Mouse (Mus musculus) gastrocnemius, adult 2 months (tissue): ENCODE measurements around the gene Hes3. TPM values are rescaled to one million over a fixed set of nuclear protein-coding genes. Genes with fewer than 3 reads are reported as not detected.

ENCODE experiments used
- DNase-seq: peaks from one replicate; pipeline ENCODE4 v3.0.0; 2022
- H3K27ac ChIP-seq: fragments of 200-600 bp; 2 replicates; pipeline ENCODE4 v1.8.1; 2022; ENCODE audit warnings: mild to moderate bottlenecking
- H3K4me3 ChIP-seq: fragments of 200-600 bp; 2 replicates; pipeline ENCODE4 v1.8.1; 2022; ENCODE audit warnings: mild to moderate bottlenecking, moderate library complexity
- CTCF ChIP-seq: fragments of 200-600 bp; IDR thresholded peaks from 2 replicates; pipeline ENCODE4 v1.8.1; 2022; ENCODE audit warnings: antibody characterized with exemption, mild to moderate bottlenecking, moderate library complexity
- intact Hi-C: fragments of 180-260 bp; cut with DNase I; formaldehyde crosslinking; loops from one replicate; pipeline ENCODE4 v1.15.1; 2025
- total RNA-seq, 2 experiments: library from RNA; stranded (reverse); gene quantifications; 2 replicates each; pipeline ENCODE4 v1.2.3; 2021

The Hes3 gene
- total RNA-seq, 2 experiments from 2014 or later: not detected

DNA sequence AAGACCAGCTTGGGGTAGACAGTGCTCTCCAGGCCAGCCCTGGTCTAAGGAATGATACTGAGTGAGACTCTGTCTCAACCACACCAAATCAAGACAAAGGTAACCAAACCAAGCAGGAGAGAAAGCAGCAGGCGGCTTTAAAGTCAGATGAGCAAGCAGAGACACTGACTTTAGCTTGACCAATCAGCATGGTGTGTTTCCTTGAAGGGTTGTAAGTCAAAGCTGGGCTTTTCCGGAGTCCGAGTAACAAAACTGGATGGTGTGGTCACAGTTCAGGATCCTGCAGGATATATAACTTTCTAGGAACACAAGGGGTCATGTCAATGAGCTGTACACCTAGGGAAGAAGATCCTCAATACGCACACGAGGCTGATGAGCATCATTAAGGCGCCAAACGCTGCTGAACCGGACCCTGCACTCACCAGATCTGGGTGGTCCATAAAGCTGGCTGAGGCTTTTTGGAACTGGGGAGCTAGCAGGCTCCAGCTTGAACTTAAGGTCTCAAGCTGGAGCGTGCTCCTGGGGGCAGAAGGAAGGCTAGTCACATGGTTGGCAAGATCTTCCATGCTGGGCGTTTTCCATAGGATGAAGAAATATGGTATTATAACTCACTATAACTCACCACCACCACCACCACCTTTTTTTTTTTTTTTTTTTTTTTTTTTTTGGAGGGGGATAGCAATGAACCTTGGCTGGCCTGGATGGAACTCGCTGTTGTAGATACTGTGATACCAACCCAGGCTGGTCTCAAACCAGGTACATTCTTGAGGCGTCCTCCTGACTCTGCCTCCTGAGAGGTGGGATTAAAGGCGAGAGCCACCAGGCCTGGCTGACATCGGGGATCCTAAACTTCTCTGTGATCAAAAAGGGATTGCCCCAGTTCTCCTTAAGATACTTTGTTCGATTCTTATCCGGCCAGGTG is 33.4 kb upstream of the Hes3 start:
- DNase-seq: peak; percentile 37
- intact Hi-C loops: loop anchor here (5.0 kb wide), 2 partner anchors 152 to 167 kb away; partner anchors contain the start of genes Kcnab2 and Nphp4
- no peak for TF ChIP-seq CTCF
- Histone ChIP-seq H3K27ac (peak overlapping the region; percentile 93), H3K4me3 (peak overlapping the region; percentile 99)

DNA sequence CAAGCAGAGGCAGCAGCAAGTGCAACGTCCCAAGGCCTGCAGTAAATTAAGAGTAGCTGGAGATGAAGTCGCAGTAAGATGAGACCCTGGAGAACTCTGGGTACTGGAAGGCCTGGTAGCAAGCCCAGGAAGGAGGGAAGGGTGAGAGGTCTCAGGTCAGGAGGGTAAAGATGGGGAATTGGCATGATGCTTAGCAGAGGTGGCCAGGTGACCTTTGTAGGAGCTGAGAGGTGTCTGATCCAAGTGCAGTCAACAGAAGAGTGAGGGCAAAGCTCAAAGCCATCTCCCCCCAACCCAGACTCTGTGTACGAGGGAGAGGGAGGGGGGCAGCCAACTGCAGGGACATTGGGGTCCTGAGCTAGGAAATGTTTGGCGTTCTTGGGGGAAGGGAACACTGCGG is 30.0 kb upstream of the Hes3 start:
- H3K4me3 ChIP-seq: no peak overlapping the region
- no peak for TF ChIP-seq CTCF
- intact Hi-C loops: no loop called here

DNA sequence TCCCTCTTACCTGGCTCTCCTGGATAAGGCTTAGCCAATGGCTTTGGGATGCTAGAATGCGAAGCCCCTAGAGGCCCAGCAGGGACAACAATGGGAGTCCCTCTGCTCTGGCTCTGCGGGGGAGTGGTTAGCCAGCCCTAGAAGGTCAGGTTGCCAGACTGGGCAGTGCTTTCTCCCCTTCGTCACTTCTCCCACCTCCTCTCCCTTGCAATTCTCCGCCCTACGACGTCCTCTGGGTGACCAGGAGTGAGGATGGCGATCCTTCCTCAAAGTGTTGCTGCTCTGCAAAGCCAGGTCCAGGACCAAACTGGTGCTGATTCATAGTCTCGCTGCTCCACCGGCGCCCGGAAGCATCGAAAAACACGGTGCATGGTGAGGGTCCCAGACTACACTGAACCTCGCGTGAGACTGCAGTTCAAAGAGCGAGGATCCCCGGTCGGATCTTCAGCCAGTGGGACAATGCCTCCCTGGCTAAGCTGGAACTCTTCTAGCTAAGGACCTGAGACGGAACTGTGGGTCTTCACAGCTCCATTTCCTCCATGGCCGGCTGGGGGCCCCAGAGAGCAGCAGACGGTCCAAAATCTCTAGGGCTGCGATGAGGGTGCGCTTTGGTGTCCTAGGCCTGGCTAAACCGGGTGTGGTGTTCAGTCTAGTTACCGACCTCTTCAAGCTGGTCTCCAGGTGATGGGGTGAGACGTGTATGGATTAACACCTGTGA is 27.2 kb upstream of the Hes3 start, which contains the start of gene Rnf207:
TSS of gene Rnf207 (minus strand) at position 477 of the 718 bp plus-strand sequence.
- intact Hi-C loops: no loop called here
- H3K4me3 ChIP-seq: peak within 1 kb of the TSS; percentile 69
- TF ChIP-seq CTCF: peak; percentile 71
- DNase-seq: peak; percentile 70
- peak within 1 kb of the TSS; percentile 59 for H3K27ac ChIP-seq

More for the DNA sequence above, 30.0 kb upstream of the Hes3 start:
- no peak overlapping the region for H3K27ac ChIP-seq
- no peak for DNase-seq

DNA sequence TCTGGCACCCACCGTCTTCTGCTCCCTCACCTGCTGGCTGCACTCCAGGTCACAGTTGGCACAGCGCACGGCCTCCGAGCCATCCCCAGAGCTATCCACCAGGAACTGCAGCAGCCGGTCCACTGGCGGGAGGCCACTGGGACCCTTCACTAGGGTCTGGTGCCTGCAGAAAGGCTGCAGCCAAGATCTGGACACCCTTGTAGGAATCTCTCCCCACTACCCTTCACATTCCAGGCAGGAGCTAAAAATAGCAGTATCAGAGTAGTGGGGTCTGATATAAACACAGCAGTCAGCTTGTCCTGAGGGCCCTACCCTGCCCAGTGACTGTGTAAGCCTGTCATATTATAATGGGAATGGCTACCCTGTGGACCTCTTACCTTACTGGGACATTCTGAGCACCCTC is 26.2 kb upstream of the Hes3 start:
- intact Hi-C loops: no loop called here
- Histone ChIP-seq H3K4me3 (no peak overlapping the region), H3K27ac (no peak overlapping the region)
- DNase-seq: no peak
- no peak for TF ChIP-seq CTCF

DNA sequence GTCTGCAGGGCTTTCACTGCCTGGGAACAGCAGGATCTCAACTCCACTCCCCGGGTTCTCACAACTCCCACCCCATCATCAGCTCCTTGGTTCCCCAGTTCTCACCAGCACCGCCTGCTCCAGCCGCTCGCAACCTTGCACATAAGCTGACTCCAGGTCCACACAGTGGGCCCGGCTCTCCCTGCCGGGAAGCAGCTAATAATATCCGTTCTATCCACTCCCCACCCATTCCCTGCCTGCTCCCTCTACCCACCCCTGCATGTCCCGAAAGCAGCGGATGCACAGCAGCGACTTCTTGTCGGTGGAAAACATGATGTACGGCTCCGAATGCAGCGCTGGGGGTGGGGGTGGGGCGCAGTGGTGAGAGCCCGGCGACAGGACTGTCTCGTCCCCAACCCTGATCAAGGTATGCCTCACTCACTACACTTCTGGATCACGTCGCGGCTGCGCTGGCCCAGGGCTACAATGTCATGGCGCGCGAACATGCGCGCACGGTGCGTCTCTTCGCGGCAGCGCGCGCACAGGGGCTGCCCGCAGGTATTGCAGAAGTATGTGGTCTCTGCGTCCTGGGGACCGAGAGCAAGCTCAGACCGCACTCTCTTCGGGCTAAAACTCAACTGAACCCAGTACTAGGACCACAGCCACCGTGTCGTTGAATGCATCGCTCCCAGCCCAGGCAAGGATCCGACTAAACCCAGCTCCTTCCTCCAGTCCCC is 24.2 kb upstream of the Hes3 start:
- DNase-seq: no peak
- intact Hi-C loops: no loop called here
- H3K27ac ChIP-seq: no peak overlapping the region
- TF ChIP-seq CTCF: no peak
- peak overlapping the region; percentile 30; the same call in 1 of the 2 replicates for H3K4me3 ChIP-seq

DNA sequence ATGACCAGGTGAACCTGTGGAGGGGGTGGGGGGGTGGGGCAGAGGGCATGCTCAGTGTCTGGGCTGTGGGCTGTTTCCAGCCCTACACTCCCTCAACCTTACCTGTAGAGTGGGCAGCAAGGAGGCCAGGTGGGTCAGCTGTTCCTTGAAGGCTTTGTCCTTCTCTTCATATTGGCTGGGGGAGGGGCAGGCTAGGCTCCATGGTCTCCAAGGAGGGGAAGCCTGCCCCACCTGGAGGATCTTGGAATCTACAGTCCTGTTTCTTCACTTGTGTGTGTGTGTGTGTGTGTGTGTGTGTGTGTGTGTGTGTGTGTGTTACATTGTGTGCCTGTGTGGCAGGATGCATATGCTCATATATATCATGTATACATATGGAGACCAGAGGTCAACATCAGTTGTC is 22.5 kb upstream of the Hes3 start:
- Histone ChIP-seq H3K4me3 (no peak overlapping the region), H3K27ac (no peak overlapping the region)
- no peak for DNase-seq
- peak; percentile 8; the same call in 1 of the 2 replicates for TF ChIP-seq CTCF
- intact Hi-C loops: no loop called here

DNA sequence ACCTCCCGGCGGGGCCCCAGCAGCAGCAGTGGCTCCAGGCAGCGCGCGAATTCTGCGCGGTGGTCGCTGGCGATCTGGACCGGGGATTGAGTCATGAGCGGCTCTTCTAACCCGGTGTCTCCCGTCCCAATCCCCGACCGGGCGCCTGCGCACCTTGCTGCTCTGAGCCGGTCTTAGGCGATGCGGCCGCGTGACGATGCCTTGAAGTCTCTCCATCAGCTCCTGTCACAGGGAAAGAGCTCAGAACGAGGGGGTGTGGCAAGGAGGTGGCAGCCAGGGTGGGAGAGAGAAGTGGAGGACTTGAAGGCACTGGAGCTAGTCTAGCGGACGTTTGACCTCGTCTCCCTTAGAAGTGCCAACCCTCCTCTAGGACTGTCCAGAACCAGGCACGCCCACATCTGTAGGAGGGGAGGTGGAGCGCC is 21.8 kb upstream of the Hes3 start:
- intact Hi-C loops: no loop called here
- Histone ChIP-seq H3K4me3 (peak overlapping the region; percentile 63), H3K27ac (no peak overlapping the region)
- DNase-seq: no peak
- TF ChIP-seq CTCF: no peak

DNA sequence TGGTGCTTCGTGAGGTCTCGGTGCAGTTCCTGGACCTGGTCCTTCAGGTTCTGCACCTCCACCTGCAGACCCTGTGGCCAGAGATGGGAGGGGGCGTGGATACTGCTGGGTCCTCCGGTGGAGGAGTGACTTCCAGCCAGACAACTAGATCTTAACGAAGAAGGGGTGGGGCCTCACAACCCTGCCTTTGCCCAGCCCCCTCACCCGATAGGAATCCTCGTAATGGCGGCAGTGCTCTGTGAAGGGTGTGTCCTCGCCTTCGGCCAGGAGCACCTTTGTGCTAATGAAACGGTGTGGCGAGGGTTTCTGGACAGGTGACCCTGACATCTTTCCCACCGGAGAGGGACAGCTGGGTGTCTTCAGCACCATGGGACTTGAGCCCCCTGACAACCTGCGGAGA is 20.7 kb upstream of the Hes3 start:
- Histone ChIP-seq H3K27ac (no peak overlapping the region), H3K4me3 (no peak overlapping the region)
- no peak for TF ChIP-seq CTCF
- intact Hi-C loops: no loop called here
- no peak for DNase-seq

DNA sequence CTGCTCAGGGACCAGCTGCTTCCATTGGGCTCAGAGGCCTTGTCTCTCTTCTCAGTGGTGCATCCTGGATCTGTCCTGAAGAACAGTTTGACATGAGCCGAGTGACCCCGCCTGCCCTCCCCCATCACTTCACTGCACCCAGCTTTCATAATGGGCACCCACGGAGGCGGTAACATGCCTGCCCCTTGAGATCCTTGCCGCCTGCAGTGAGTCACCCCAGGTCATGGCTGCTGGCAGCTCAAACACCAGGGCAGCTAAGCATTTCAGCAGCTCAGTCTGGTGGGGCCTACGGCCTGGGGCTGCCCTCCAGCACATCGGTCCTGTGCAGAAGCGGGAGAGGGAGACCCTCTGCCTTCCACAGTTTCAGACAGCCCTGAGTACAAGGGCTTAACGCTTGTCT is 16.1 kb upstream of the Hes3 start:
- intact Hi-C loops: no loop called here

DNA sequence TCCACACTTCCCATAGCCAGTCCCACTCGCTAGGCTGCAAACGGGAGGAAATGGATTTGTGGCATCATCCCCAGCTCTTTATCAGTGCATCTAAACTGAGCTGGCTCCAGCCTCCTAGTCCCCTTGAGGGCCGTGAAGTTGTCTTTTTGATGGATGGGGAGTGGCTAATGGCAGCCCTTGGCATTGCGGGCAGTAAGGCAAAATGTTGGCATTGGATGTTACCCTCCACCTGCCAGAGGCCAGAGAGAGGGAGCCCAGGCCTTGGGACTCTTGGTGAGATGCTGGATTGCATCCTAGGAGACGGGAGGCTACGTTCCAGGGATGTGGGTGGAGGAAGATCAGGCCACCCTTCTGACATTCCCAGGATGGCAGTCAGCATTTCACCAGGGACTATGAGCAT is 14.5 kb upstream of the Hes3 start:
- no peak for TF ChIP-seq CTCF
- DNase-seq: peak; percentile 10
- H3K27ac ChIP-seq: no peak overlapping the region
- no peak overlapping the region for H3K4me3 ChIP-seq
- intact Hi-C loops: no loop called here

More for the DNA sequence above, 16.1 kb upstream of the Hes3 start:
- no peak overlapping the region for H3K27ac ChIP-seq
- DNase-seq: peak; percentile 10
- no peak overlapping the region for H3K4me3 ChIP-seq
- no peak for TF ChIP-seq CTCF

DNA sequence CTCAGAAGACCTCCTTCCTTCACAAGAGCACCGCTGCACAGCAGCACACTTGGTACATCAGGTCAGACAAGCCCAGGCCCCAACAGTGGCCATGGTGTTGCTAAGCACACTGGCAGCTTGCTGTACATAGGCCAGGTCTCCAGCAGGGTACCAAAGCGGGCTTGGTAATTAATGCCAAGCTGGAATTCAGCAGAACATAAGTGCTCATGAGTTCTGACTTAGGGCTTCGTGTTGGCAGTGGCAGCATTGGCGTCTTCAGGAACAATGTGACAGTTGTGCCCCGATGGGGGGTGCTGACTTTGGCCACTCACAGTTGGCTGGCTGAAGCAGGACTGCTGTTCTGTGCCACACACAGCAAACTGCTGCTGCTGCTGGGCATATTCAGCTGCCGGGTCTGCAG is 13.2 kb upstream of the Hes3 start:
- H3K27ac ChIP-seq: no peak overlapping the region
- H3K4me3 ChIP-seq: no peak overlapping the region
- TF ChIP-seq CTCF: no peak
- intact Hi-C loops: no loop called here
- DNase-seq: peak; percentile 13

DNA sequence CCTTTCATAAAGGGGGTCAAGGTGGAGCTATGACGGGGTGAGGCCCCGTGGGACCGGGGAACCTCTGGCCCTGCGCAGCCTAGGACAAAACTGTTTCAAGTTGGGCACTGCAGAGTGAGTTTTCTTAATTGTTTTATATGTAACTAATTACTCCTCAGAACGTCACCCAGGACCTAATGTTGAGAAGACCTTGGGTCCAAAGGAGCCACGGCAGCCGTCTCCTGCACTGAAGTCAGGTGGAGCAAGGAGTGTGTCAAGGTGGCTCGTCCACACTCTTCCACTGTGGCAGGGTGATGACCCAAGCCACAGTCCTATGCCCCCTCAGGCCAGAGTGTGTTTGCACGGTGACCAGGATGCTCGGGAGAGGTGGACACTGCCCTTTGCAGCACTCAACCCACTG is 11.7 kb upstream of the Hes3 start:
- Histone ChIP-seq H3K4me3 (no peak overlapping the region), H3K27ac (no peak overlapping the region)
- TF ChIP-seq CTCF: no peak
- intact Hi-C loops: no loop called here
- peak; percentile 13 for DNase-seq
